Mouse (Mus musculus) hindlimb bud, embryonic 11.5 days (tissue): ENCODE measurements around the gene Zfp523.

ENCODE experiments used
- DNase-seq: peaks from one replicate; pipeline ENCODE4 v3.0.0-alpha.2; 2012; ENCODE audit warnings: low read depth, low spot score; ENCODE audit errors: extremely low spot score

Zfp523 gene

DNA sequence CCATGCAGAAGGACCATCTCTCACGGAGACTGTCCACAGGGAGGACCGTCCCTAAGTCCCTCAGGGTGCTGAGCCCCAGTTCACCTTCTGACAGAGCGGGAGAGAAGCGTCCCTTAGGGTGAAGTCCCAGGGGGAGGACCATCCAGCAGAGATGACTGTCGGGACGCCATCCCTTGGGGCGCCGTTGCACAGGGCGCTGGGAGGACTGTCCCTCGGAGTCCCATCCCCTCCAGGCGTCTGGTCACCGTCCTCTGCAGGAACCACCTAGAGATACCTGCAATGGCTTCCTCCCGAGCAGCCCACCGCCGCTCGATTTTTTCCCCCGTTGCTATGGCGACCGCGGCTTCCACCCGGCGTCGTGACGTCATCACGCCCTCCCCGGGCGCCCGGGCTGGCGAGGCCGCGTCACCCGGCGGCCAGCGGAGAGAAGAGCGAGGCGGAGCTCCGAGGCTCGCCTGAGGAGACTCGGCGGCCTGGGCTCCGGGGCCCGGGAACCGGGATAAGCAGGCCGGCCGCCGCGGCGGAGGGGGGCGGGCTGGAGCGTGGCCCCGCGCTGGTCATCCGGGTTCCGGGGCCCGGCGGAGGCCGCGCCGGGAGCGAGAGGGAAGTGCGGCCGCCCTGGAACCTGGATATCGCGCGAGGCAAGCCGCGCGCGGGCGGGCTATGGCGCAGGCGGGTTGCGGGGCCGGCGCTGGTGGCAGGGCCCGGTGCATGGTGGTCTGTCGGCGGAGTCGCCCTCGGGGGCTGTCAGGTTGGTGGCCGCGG lies at the start of gene Zfp523:
Gene Zfp523 (plus strand): TSS at position 355 of the 765 bp plus-strand sequence.
- DNase-seq = peak; percentile 60

- DNase-seq = no peak
Measured at GRCm38 (mm10) chr17:28129796-28130195, 47.1 kb upstream of the Zfp523 start.

DNA sequence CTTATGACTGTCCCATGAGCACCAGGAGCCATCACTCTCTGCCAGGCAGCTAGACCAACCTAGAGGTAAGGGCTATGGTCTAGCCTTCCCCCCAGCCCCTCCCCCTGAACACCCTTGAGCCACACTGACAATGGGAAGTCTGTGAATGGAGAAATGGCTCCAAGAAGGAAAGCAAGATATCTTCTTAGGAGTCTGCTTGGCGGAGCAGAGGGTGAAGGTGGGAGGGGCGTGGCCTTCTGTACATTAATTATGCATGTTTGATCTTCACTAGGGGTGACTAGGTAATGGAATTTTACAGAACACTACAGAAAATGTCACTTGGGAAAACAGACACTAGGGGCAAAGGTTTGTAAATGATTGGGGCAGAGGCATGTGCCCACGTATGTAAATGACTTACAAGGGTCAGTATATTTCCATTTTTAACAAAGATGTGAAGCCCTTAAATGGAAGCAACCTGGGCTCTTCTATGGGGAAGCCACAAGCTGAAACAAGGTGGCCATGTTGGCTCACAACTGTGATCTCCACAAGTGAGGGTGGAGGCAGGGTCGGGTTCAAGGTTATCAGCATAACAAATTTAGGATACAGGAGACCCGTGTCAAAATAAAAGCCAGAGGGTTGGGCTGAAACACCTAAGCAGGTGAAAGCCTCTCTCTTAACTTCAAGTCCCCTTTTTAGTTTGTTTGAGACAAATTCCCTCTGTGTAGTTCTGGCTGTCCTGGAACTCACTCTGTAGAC lies 46.4 kb upstream of the Zfp523 start:
- no peak for DNase-seq

- no peak for DNase-seq
Measured at GRCm38 (mm10) chr17:28131156-28131555, 45.8 kb upstream of the Zfp523 start.

DNA sequence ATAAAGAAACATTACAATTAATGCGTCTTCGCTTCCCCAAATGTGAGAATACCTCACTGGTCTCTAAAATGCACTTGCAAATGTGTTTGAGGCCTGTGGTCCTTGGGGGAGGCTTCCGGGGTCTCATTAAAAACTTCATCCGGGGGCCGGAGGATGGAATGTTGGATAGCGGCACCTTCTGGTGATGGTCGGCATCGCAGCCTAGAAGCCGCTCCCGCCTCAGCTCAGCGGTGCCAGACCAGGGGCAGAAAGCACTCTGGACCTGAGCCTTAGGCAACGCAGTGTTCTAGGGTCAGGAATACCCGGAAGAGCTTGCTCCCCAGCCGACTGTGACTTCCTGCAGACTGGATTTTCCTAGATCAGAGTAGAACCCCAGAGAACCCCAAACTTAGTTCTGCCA lies 43.7 kb upstream of the Zfp523 start:
- DNase-seq = peak; percentile 64

- no peak for DNase-seq
Measured at GRCm38 (mm10) chr17:28135496-28135895, 41.4 kb upstream of the Zfp523 start.

GRCm38 (mm10) chr17:28136266-28136665 lies 40.7 kb upstream of the Zfp523 start:
- DNase-seq = no peak

- DNase-seq = no peak
Measured at GRCm38 (mm10) chr17:28138013-28138412, 38.9 kb upstream of the Zfp523 start.

- DNase-seq = no peak
Measured at GRCm38 (mm10) chr17:28138685-28139084, 38.2 kb upstream of the Zfp523 start.

DNA sequence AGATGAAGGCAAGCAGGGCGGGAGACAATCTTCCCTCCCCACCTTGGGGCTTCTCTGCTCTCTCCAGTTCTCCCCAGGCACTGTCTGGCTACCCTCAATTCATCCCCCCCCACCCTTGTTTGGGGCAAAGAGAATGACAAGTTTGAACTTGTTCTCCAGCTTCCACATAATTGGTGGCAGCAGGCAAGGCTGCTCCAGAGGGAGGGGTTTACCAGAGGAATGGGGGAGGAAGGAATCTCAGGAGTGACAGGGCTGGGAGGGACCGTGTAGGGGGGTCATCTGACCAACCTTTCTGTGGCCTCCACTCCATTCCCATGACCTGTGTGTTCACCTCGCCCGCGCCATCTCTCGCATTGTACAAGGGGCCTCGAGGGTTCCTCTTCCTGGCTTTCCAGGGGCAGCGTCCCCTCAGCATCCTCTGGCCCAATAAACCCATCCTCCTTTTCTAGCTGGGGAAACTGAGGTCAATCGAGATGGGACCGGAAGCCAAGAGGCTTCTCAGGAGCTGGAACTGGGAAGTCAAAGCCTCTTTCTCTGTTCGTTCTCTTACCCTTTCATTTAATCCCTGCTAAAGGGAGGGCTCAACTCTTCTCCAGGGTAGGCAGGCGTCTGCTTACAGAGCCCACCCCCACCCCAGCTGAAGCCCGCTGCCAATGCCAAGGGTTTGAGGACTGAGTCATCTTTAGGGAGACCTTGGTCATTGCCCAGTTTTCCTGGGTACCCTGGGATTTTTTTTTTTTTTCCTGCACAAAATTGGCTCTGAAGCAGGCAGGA lies 36.3 kb upstream of the Zfp523 start:
- DNase-seq = no peak

DNA sequence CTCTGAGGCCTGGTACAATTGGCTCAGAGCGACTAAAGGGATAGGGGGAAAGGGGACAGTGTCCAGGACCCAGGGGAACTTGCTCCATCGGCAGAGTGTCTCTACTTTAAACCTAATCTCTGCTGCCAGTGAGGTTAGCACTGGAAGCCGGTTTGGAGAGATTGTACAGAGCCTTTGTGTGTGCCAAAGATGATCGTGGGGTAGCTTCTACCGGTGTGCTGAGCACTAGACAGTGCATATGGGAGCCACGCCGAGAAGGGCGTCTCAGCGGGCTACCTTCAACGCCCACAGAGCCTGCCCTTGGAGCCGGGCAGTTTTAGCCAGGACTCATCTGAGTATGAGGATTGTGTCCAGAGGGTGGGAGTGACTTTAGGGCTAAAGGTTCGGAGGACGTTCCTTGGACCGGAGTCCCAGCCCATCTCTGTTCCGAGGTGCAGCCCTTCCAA lies 35.7 kb upstream of the Zfp523 start:
- no peak for DNase-seq

DNA sequence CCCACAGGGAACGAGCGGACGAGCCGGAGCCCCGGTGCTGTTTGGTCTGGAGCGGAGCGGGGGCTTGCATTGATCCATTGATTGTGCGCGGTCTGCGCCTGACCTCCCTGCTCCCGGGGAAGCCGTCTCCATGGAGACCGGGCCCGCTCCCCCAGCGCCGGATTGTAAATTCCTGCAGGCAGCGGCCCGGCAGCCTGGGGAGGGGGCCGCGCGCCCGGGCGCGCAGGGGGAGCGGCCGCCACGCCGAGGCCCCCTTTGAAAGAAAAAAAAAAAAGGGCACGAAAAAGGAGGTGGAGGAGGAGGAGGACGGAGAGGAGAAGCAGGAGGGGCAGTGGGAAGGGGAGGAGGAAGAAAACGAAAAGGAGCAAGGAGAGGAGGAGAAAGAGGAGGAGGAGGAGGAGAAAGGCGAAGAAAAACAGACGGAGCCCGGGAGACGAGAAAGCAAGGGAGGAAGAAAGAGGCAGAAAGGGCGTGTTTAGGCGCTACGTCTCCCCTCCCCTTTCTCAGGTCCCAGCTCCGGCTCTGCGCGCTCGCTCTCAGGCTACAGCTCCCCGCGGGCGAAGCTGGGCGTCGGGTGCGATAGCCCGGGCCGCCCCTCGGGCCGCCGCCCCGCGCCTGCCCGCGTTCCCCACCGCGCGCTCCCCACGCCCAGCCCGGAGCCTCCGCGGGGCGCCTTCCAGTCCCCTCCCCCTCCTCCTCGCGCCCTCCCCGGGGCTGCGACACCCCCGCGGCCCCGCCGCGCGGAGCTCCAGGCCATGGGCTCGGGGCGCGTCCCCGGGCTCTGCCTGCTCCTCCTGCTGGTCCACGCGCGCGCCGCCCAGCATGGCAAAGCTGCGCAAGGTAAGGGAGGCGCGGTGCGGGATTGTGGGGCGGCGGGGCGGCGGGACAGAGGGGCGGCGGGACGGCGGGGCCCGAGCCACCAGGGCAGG lies 34.9 kb upstream of the Zfp523 start, which contains the start of gene Scube3:
Gene Scube3 (plus strand): TSS at position 371 of the 929 bp plus-strand sequence.
- DNase-seq = no peak

- no peak for DNase-seq
Measured at GRCm38 (mm10) chr17:28142700-28143610, 34.0 kb upstream of the Zfp523 start.

DNA sequence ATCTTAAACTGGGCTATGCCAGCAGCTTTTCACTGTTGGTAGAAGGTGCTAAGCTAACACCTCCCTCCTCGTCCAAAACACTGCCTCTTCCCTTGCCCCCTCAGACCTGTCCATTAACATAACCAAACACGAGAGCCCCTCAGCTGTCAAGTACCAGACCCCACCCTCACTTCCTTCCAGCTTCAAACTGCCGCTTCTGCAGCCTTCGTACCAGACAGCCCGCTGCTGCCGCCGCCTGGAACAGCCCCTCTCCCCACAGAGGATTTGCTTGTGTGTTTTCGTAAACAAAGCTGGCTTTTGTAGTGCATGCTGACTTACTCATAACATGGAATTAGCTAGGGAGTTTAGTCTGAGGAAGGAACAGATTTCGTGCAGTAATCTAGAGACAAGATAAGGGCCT lies 33.2 kb upstream of the Zfp523 start:
- no peak for DNase-seq

DNA sequence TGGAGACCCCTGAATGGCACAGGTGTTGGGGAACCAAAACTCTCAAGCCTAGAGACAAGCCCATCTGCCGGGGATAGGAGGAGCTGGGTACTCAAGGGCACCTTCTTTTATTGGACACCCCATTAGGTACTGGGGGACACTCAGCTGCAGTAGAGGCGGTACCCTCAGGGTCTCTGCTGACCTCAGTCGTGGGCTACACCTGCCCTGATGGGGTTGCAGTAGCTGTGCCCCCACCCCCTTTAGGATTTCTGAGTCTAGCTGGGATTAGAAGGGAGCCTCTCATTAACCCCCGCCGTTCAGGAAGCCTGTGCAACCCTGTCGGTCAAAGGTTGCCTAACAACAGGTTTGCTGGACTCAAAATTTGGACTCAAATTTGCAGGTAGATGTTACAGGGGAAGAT lies 32.7 kb upstream of the Zfp523 start:
- DNase-seq = no peak

GRCm38 (mm10) chr17:28148288-28148687 lies 28.6 kb upstream of the Zfp523 start:
- DNase-seq = no peak

DNA sequence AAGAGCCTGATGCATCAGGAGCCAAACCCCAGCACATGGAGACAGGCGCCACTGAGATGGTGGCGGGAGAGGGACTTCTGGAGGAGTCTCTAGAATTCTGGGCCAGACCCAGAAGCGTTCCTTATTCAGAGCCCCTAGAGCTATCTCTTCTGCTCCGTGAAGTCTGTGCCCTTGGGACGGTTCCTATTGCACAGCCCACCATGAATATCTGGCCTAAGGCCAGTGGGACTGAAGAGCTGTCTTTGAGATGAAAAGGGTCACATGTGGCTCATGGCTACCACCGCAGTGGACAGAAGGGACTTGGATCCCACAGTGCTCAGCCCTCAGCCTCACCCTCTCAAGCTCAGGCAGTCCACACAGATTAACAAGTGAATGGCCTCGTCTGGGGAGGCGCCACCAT lies 27.2 kb upstream of the Zfp523 start:
- no peak for DNase-seq

DNA sequence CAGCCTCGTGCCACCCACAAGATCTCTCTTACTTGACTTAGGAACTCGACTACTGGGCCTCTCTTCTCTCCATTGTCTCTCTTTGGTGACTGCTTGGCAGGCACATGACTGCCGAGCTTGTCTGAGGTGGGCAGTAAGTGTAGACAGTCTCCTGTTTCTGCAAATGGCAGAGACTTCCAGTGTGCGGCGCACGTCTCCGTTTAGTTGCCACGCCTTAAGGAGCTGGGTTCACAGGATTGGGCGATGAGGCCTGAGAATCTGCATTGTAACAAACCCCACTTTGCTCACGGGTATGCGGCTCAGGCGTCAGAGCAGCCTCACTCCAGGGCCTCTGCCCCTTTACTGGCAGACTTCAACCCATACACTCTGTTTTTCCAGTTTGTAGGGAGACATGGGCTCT lies 26.5 kb upstream of the Zfp523 start:
- no peak for DNase-seq

- no peak for DNase-seq
Measured at GRCm38 (mm10) chr17:28153095-28153494, 23.8 kb upstream of the Zfp523 start.
